Mouse (Mus musculus) forebrain, embryonic 13.5 days (tissue): Measurements from ENCODE around the gene Gm45337. TPM values are rescaled to one million over a fixed set of nuclear protein-coding genes. Genes with fewer than 3 reads are reported as not detected.
"Not testable (repeated sequence)": the region's sequence is repeated elsewhere in the genome, so short reads cannot be mapped to it uniquely, and the experiment has no call there.

ENCODE experiments used
- ATAC-seq: fragments of 200-750 bp; cut with Nextera tagmentation; 2 replicates; pipeline ENCODE4 v1.8.0; 2017
- H3K27ac ChIP-seq: fragments of 300-500 bp; sonication (generic); 2 replicates; pipeline ENCODE4 v1.5.1; 2015; ENCODE audit warnings: inconsistent platforms, mild to moderate bottlenecking, moderate library complexity
- H3K27me3 ChIP-seq: fragments of 300-500 bp; sonication (generic); 2 replicates; pipeline ENCODE4 v1.6.1; 2015; ENCODE audit warnings: mild to moderate bottlenecking, inconsistent platforms
- H3K36me3 ChIP-seq: fragments of 300-500 bp; sonication (generic); 2 replicates; pipeline ENCODE4 v1.6.1; 2015; ENCODE audit warnings: mild to moderate bottlenecking, inconsistent platforms; ENCODE audit not compliant: poor library complexity, severe bottlenecking
- H3K4me1 ChIP-seq: fragments of 300-500 bp; sonication (generic); 2 replicates; pipeline ENCODE4 v1.6.1; 2015; ENCODE audit warnings: inconsistent platforms
- H3K4me2 ChIP-seq: fragments of 300-500 bp; sonication (generic); 2 replicates; pipeline ENCODE4 v1.6.1; 2015; ENCODE audit warnings: inconsistent platforms, mild to moderate bottlenecking, moderate library complexity
- H3K4me3 ChIP-seq: fragments of 300-500 bp; sonication (generic); 2 replicates; pipeline ENCODE4 v1.5.1; 2015; ENCODE audit warnings: mild to moderate bottlenecking, inconsistent platforms
- H3K9ac ChIP-seq: fragments of 300-500 bp; sonication (generic); 2 replicates; pipeline ENCODE4 v1.6.1; 2015; ENCODE audit warnings: mild to moderate bottlenecking, inconsistent platforms
- H3K9me3 ChIP-seq: fragments of 300-500 bp; sonication (generic); replicated peaks from 2 replicates; pipeline ENCODE4 v1.6.1; 2016; ENCODE audit warnings: inconsistent platforms
- WGBS: fragments of 180-500 bp; shearing (Covaris S2); methylation state at CpG from one replicate; pipeline ENCODE4 v1.1.7; 2015; 5-methylcytosine and 5-hydroxymethylcytosine counted together
- polyA plus RNA-seq: library from polyadenylated mRNA; unstranded; fragments of >200 nt; fragmentation: Nextera tagmentation; extraction: Ambion mirVana; gene quantifications from 2 replicates; pipeline ENCODE4 v1.2.1, GENCODE M21; 2015

Gene Gm45337
- polyA plus RNA-seq: not detected in 2 replicates

DNA sequence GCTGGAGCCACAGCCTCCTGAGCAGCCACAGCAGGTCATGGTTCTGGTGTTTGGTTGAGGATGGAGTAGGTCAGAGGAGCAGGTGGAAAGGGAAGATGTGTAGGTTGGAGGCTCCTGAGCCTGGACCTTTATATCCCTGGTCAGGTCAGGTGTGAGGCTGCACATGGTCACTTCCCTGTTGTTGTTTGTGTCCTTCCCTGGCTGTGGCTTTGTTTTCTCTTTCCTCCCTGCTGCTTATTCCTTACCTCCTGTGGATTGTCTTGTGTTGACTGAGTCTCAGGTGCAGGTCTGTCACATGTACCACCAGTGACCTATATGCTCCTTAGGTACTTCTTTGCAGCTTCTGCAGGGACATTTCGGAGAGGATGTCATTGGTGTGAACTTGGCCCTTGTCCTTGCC lies at the start of gene Gm45337:
Gm45337 (minus strand) TSS at position 101 of the 400 bp plus-strand sequence.
- WGBS: 77% methylated on average over 1 of the region's 1 CpGs
- no peaks in the 10 kb centered on the region for H3K27me3 ChIP-seq
- no peak within 1 kb of the TSS for H3K9ac ChIP-seq
- H3K27ac ChIP-seq: no peak within 1 kb of the TSS
- H3K4me3 ChIP-seq: no peak within 1 kb of the TSS
- no peak within 1 kb of the TSS for H3K4me2 ChIP-seq
- no peaks in the 10 kb centered on the region for H3K9me3 ChIP-seq
- no peaks in the 10 kb centered on the region for H3K36me3 ChIP-seq
- H3K4me1 ChIP-seq: no peaks in the 10 kb centered on the region
- ATAC-seq: no peak

DNA sequence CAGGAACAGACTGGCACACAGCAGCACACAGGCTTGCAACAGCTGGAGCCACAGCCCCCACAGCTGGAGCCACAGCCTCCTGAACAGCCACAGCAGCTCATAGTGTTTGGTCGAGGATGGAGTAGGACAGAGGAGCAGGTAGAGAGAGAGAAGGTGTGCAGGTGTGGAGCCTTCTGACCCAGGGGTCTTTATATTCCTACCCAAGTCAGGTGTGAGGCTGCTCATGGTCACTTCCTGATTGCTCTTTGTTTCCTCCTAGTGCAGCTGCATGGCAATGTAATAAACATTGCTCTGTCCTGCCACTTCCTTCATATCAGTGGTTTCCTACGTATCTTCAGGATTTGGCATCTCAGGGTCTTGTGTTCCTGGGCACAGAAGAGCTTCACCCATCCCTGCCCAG lies 45.9 kb upstream of the Gm45337 start, which contains the start of gene Gm10153:
Gm10153 (minus strand) TSS at position 101 of the 400 bp plus-strand sequence.
- Histone ChIP-seq H3K27me3 (peaks cover 8% of the 10 kb centered on the region; the same call in 1 of the 2 replicates), H3K4me2 (no peak within 1 kb of the TSS), H3K9me3 (no peaks in the 10 kb centered on the region), H3K4me3 (no peak within 1 kb of the TSS), H3K9ac (no peak within 1 kb of the TSS), H3K36me3 (no peaks in the 10 kb centered on the region), H3K27ac (no peak within 1 kb of the TSS), H3K4me1 (no peaks in the 10 kb centered on the region)
- 61% methylated on average over 2 of the region's 2 CpGs for WGBS
- no peak for ATAC-seq

DNA sequence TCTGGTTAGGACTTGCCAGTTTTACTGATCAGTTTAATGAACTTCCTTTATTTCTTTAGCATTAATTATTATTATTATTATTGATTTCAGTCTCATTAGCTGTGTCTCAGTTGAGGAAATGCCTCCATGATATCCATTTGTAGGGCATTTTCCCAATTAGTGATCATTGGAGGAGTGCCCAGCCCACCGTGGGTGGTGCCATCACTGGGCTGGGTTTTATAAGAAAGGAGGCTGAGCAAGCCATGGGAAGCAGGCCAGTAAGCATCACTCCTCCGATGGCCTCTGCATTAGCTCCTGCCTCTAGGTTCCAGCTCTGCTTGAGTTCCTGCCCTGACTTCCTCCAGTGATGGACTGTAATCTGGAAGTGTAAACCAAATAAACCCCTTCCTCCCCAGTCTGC lies 43.7 kb upstream of the Gm45337 start:
- Histone ChIP-seq H3K4me3 (no peak overlapping the region), H3K4me2 (no peak overlapping the region), H3K27ac (no peak overlapping the region), H3K27me3 (peaks cover 8% of the 10 kb centered on the region; the same call in 1 of the 2 replicates), H3K9ac (no peak overlapping the region), H3K9me3 (no peaks in the 10 kb centered on the region), H3K4me1 (no peaks in the 10 kb centered on the region), H3K36me3 (no peaks in the 10 kb centered on the region)
- no peak for ATAC-seq
- 52% methylated on average over 2 of the region's 2 CpGs for WGBS

DNA sequence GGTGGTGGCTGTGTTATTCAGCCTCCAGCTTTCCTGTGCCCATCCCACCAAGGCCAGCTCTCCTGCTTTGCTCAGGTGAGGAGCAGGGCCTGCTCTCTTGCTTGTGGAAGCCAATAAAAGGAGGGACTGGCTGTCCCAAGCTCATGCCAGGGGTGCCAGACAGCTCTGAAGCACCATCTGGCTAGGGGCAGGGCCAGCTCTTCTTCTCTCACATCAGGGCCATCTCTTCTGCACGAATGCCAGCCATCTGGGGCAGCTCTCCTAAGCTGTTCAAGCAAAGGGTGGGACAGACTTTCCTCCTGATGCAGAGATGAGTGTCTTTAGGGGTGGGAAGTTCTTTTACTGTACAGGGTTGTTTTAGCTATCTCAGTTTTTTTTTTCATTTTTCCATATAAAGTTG lies 36.6 kb upstream of the Gm45337 start:
- Histone ChIP-seq H3K9me3 (no peaks in the 10 kb centered on the region), H3K4me2 (no peak overlapping the region), H3K27me3 (no peaks in the 10 kb centered on the region), H3K4me3 (no peak overlapping the region), H3K27ac (no peak overlapping the region), H3K36me3 (no peaks in the 10 kb centered on the region), H3K4me1 (no peaks in the 10 kb centered on the region), H3K9ac (no peak overlapping the region)
- ATAC-seq: no peak
- WGBS: 43% methylated on average over 1 of the region's 1 CpGs

DNA sequence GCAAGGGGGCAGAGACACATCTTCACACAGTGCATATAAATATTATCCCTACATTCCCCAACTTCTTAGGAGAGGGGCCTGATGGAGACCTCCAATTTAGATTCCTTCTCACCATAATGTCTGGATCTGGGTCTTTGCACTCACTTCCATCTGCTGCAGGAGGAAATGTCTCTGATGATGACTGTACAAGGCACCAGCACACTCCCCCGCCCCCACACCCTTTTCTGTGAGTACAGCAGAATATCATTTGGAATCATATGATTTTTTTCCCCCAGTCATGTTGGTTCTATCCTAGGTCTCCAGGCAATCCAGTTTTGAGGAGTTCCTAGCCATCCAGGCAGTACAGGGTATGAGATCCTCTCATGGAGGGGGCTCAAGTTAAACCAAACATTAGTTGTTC lies 34.3 kb upstream of the Gm45337 start:
- Histone ChIP-seq H3K4me1 (no peaks in the 10 kb centered on the region), H3K4me3 (no peak overlapping the region), H3K9ac (no peak overlapping the region), H3K27ac (no peak overlapping the region), H3K4me2 (no peak overlapping the region), H3K9me3 (no peaks in the 10 kb centered on the region), H3K27me3 (no peaks in the 10 kb centered on the region), H3K36me3 (no peaks in the 10 kb centered on the region)
- WGBS: 80% methylated on average over 1 of the region's 1 CpGs
- no peak for ATAC-seq

DNA sequence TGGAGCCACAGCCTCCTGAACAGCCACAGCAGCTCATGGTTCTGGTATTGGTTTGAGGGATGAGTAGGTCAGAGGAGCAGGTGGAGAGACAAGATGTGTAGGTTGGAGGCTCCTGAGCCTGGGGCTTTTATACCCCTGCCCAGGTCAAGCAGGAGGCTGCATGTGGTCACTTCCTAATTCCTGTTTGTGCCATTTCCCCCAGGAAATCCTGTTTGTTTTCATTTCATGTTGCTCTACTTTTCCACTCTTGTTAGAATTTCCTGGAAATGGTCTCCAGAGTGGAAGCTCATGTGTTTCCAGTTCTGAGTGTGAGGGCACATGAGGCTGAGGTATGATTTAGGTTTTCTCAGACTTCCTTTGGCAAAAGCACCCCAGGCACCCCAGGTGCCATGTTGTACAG lies 31.5 kb upstream of the Gm45337 start, which contains the start of gene Krtap5-2:
Krtap5-2 (minus strand) TSS at position 101 of the 400 bp plus-strand sequence.
- not testable (repeated sequence) for H3K27me3 ChIP-seq, H3K4me3 ChIP-seq, H3K27ac ChIP-seq, H3K9ac ChIP-seq, H3K4me1 ChIP-seq, H3K36me3 ChIP-seq, ATAC-seq, H3K9me3 ChIP-seq, H3K4me2 ChIP-seq

DNA sequence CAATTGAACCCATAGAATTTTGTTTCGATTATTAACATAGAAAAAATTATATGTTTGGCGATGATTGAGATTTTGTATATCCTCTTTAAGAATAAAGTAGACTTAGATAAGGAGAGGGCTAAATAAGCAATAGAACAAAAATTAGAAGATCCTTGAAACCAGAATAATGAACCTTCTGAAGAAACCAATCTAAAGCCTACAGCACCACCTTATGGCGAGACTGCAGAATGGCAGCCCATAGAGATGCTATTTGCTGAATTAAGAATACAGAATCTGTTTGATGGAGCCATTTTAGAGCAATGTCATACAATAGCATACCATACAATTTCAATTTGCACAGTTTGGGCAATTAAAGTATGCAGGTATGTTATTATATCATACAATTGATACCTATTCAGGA lies 25.4 kb upstream of the Gm45337 start:
- Histone ChIP-seq H3K4me1 (no peaks in the 10 kb centered on the region), H3K27me3 (no peaks in the 10 kb centered on the region), H3K27ac (no peak overlapping the region), H3K9me3 (no peaks in the 10 kb centered on the region), H3K4me3 (no peak overlapping the region), H3K36me3 (no peaks in the 10 kb centered on the region), H3K9ac (no peak overlapping the region), H3K4me2 (no peak overlapping the region)
- 49% methylated on average over 3 of the region's 3 CpGs for WGBS
- ATAC-seq: no peak

DNA sequence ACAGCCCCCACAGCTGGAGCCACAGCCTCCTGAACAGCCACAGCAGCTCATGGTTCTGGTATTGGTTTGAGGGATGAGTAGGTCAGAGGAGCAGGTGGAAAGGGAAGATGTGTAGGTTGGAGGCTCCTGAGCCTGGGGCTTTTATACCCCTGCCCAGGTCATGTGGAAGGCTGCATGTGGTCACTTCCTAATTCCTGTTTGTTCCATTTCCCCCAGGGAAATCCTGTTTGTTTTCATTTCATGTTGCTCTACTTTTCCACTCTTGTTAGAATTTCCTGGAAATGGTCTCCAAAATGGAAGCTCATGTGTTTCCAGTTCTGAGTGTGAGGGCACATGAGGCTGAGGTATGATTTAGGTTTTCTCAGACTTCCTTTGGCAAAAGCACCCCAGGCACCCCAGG lies 21.2 kb upstream of the Gm45337 start, which contains the start of gene Gm4553:
Gm4553 (minus strand) TSS at position 101 of the 400 bp plus-strand sequence.
- not testable (repeated sequence) for H3K4me2 ChIP-seq, H3K9ac ChIP-seq, H3K27ac ChIP-seq, H3K4me3 ChIP-seq, H3K4me1 ChIP-seq, H3K27me3 ChIP-seq, H3K36me3 ChIP-seq, H3K9me3 ChIP-seq, ATAC-seq

DNA sequence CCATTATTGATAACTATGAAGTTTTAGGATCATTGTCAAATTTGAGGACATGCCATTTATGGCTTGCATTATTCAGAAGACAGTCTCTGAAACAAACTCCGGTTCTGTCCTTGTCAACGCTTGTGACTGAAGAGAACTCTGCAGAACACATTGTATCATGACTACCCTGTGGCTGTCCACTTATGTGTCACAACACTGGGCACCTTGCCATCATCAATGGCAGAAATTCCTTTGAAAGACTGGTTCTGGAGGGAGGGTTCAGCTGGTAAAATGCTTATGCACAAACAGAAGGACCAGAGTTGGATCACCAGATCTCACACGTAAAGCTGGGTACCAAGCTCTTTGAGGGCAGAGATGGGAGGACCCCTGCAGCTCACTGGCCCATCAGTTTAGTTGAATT lies 15.0 kb upstream of the Gm45337 start:
- H3K4me2 ChIP-seq: no peak overlapping the region
- 93% methylated on average over 3 of the region's 3 CpGs for WGBS
- no peak overlapping the region for H3K27ac ChIP-seq
- no peak overlapping the region for H3K9ac ChIP-seq
- no peaks in the 10 kb centered on the region for H3K4me1 ChIP-seq
- ATAC-seq: no peak
- no peaks in the 10 kb centered on the region for H3K36me3 ChIP-seq
- H3K9me3 ChIP-seq: no peaks in the 10 kb centered on the region
- H3K27me3 ChIP-seq: no peaks in the 10 kb centered on the region
- H3K4me3 ChIP-seq: no peak overlapping the region

DNA sequence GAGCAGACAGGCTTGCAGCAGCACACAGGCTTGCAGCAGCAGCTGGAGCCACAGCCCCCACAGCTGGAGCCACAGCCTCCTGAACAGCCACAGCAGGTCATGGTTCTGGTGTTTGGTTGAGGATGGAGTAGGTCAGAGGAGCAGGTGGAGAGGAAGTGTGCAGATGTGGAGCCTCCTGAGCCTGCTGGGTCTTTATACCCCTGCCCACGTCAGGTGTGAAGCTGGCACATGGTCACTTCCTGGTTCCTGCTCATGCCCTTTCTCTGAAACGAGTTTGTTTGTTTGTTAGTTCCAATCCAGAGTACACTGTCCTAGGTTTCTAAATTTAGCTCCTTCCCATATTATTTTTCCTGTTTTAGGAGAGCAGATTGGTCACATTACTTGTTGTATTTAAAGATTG lies 12.6 kb upstream of the Gm45337 start, which contains the start of gene Gm29735:
Gm29735 (minus strand) TSS at position 101 of the 400 bp plus-strand sequence.
- not testable (repeated sequence) for H3K27me3 ChIP-seq, H3K27ac ChIP-seq, ATAC-seq, H3K36me3 ChIP-seq, H3K9ac ChIP-seq, H3K4me3 ChIP-seq, H3K9me3 ChIP-seq, H3K4me2 ChIP-seq, H3K4me1 ChIP-seq
- WGBS: 71% methylated on average over 2 of the region's 2 CpGs

DNA sequence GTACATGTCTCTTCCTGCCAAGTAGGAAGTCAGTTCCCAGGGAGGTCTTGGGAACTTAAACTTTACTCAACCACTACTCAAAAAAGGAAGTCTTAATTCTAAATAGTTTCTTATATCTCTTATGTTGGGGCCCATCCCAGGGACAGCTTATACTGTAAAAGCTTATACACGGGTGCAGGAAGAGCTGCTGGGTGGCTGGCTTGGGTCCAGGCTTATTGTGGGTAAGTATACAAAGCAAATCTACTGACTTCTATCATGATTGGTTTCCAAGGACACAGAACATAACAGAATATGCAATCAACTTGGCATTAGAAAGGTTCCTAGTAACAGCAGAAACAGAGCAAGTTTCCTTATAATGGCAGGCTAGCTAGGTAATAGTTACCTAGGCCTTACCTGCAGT lies 10.9 kb upstream of the Gm45337 start:
- H3K27ac ChIP-seq: no peak overlapping the region
- ATAC-seq: no peak
- 60% methylated on average over 1 of the region's 1 CpGs for WGBS
- no peak overlapping the region for H3K4me3 ChIP-seq
- H3K36me3 ChIP-seq: no peaks in the 10 kb centered on the region
- H3K9me3 ChIP-seq: no peaks in the 10 kb centered on the region
- H3K27me3 ChIP-seq: no peaks in the 10 kb centered on the region
- no peak overlapping the region for H3K9ac ChIP-seq
- no peaks in the 10 kb centered on the region for H3K4me1 ChIP-seq
- H3K4me2 ChIP-seq: no peak overlapping the region

DNA sequence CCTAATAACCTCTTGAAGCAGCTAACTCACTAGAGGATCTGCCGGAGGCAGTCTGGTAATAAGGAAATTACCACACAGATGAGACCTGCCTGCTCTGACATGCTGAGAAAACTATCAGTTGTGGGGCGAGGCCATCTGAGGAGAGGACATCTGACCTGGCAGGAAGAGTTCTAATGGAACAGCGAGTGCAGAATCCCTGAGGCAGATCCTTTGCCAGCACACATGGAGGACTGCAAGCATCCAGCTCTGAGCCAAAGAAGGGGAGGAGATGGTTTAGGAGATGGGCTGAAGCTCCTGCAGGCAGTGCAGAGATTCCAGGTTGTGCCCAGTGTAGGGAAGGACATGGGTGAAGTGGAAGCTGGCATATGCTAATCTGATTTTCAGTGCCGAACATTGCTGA lies 7.8 kb upstream of the Gm45337 start:
- Histone ChIP-seq H3K36me3 (no peaks in the 10 kb centered on the region), H3K9ac (no peak overlapping the region), H3K4me1 (no peaks in the 10 kb centered on the region), H3K27ac (no peak overlapping the region), H3K4me3 (no peak overlapping the region), H3K4me2 (no peak overlapping the region), H3K27me3 (no peaks in the 10 kb centered on the region), H3K9me3 (no peaks in the 10 kb centered on the region)
- WGBS: 86% methylated on average over 4 of the region's 4 CpGs
- ATAC-seq: no peak

DNA sequence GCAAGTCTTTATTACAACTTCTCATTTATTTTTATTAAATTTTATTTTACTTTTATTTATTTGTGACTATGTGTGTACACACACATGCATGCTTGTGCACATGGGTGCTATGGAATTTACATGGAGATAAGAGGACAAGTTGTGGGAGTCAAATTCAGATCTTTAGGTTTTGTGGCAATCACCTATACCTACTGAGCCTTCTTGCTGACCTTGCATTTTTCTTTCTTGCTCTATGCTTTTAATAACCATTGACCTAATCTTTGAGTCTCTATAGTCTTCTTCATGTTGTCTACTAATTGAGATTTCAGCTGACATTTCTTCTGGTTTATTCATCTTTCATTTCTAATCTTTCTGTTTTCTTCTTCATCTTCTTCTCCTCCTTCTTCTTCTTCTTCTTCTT lies 4.2 kb upstream of the Gm45337 start:
- no peak overlapping the region for H3K9ac ChIP-seq
- no peak overlapping the region for H3K27ac ChIP-seq
- no peaks in the 10 kb centered on the region for H3K4me1 ChIP-seq
- no peak for ATAC-seq
- H3K4me2 ChIP-seq: no peak overlapping the region
- no peak overlapping the region for H3K4me3 ChIP-seq
- H3K36me3 ChIP-seq: no peaks in the 10 kb centered on the region
- no peaks in the 10 kb centered on the region for H3K27me3 ChIP-seq
- no peaks in the 10 kb centered on the region for H3K9me3 ChIP-seq
